Mouse (Mus musculus) cerebellum, adult 11-12 months (tissue): ENCODE measurements around the gene Ovgp1.
"Not testable (repeated sequence)": the region's sequence is repeated elsewhere in the genome, so short reads cannot be mapped to it uniquely, and the experiment has no call there.

Experiments
- DNase-seq: peaks from one replicate; pipeline ENCODE4 v3.0.0; 2022

Gene Ovgp1

GRCm38 (mm10) chr3:105973411-105973810, at the start of gene Ovgp1:
Ovgp1 (plus strand) TSS chr3:105973711.
- no peak for DNase-seq

GRCm38 (mm10) chr3:105924616-105925015, 48.9 kb upstream of the Ovgp1 start:
- DNase-seq = no peak

GRCm38 (mm10) chr3:105927561-105928194, 45.8 kb upstream of the Ovgp1 start:
- DNase-seq = no peak

- DNase-seq = no peak
Measured at GRCm38 (mm10) chr3:105928195-105928569, 45.3 kb upstream of the Ovgp1 start.

GRCm38 (mm10) chr3:105928781-105929180, 44.7 kb upstream of the Ovgp1 start:
- no peak for DNase-seq

- DNase-seq = no peak
Measured at GRCm38 (mm10) chr3:105929821-105930220, 43.7 kb upstream of the Ovgp1 start.

- no peak for DNase-seq
Measured at GRCm38 (mm10) chr3:105931095-105931494, 42.4 kb upstream of the Ovgp1 start.

GRCm38 (mm10) chr3:105932240-105933071, 41.1 kb upstream of the Ovgp1 start, which contains the start of gene I830077J02Rik:
I830077J02Rik (minus strand) TSS chr3:105932664.
- no peak for DNase-seq

GRCm38 (mm10) chr3:105933926-105934325, 39.6 kb upstream of the Ovgp1 start:
- no peak for DNase-seq

GRCm38 (mm10) chr3:105935033-105935432, 38.5 kb upstream of the Ovgp1 start:
- DNase-seq = no peak

GRCm38 (mm10) chr3:105936111-105936510, 37.4 kb upstream of the Ovgp1 start:
- DNase-seq = no peak

GRCm38 (mm10) chr3:105951348-105951747, 22.2 kb upstream of the Ovgp1 start:
- DNase-seq = no peak

- no peak for DNase-seq
Measured at GRCm38 (mm10) chr3:105957235-105957634, 16.3 kb upstream of the Ovgp1 start.

- no peak for DNase-seq
Measured at GRCm38 (mm10) chr3:105958204-105958603, 15.3 kb upstream of the Ovgp1 start.

GRCm38 (mm10) chr3:105958974-105959580, 14.4 kb upstream of the Ovgp1 start, which contains the start of gene Wdr77:
Wdr77 (plus strand) TSS chr3:105959369.
- peak; percentile 95 for DNase-seq

GRCm38 (mm10) chr3:105959585-105959984, 13.9 kb upstream of the Ovgp1 start:
- DNase-seq = no peak

GRCm38 (mm10) chr3:105959999-105960398, 13.5 kb upstream of the Ovgp1 start, which contains the start of gene Atp5f1:
Atp5f1 (minus strand) TSS chr3:105960099.
- DNase-seq = no peak

GRCm38 (mm10) chr3:105960700-105961099, 12.8 kb upstream of the Ovgp1 start:
- peak; percentile 11 for DNase-seq

- DNase-seq = no peak
Measured at GRCm38 (mm10) chr3:105971831-105972446, 1.6 kb upstream of the Ovgp1 start.

GRCm38 (mm10) chr3:105974174-105974573, 663 bp downstream of the Ovgp1 start:
- DNase-seq = no peak

GRCm38 (mm10) chr3:105989611-105990010, 16.1 kb downstream of the Ovgp1 start:
- DNase-seq = not testable (repeated sequence)

GRCm38 (mm10) chr3:105991653-105992283, 18.3 kb downstream of the Ovgp1 start:
- DNase-seq = no peak

- DNase-seq = no peak
Measured at GRCm38 (mm10) chr3:105994730-105995129, 21.2 kb downstream of the Ovgp1 start.
